Mouse (Mus musculus) spleen, postnatal 10 days (tissue): ENCODE measurements at regions not wholly inside any gene's neighbourhood (a gene's known extent, or its start where the extent isn't known, plus 50 kb on each side); places are given as distances from the start of the nearest gene placed in this dataset.
"Not testable (repeated sequence)": the region's sequence is repeated elsewhere in the genome, so short reads cannot be mapped to it uniquely, and the experiment has no call there.

ENCODE experiments used
- DNase-seq, 2 experiments: peaks; one replicate each; pipeline ENCODE4 v3.0.0; 2021 to 2022; ENCODE audit warnings: low spot score in 2 of 2

GRCm38 (mm10) chr14:114485781-114486180 is 606.2 kb upstream of the Gpc5 start:
- DNase-seq: no peak

- not testable (repeated sequence) for DNase-seq
Observed at GRCm38 (mm10) chr14:114493371-114493770, 598.6 kb upstream of the Gpc5 start.

- no peak for DNase-seq
Observed at GRCm38 (mm10) chr14:114504976-114505375, 587.0 kb upstream of the Gpc5 start.

GRCm38 (mm10) chr14:114547910-114548680 is 543.9 kb upstream of the Gpc5 start:
- no peak for DNase-seq

GRCm38 (mm10) chr14:114549101-114549500 is 542.9 kb upstream of the Gpc5 start:
- DNase-seq: no peak

GRCm38 (mm10) chr14:114566411-114567030 is 525.5 kb upstream of the Gpc5 start:
- no peak for DNase-seq

- DNase-seq: peak in 1 of 2 experiments; percentile 20
Observed at GRCm38 (mm10) chr14:114567673-114568309, 524.2 kb upstream of the Gpc5 start.

GRCm38 (mm10) chr14:114587367-114588064 is 504.5 kb upstream of the Gpc5 start:
- DNase-seq: no peak

- DNase-seq: no peak
Observed at GRCm38 (mm10) chr14:114609296-114609695, 482.7 kb upstream of the Gpc5 start.

GRCm38 (mm10) chr14:114612400-114612799 is 479.6 kb upstream of the Gpc5 start:
- DNase-seq: no peak

GRCm38 (mm10) chr14:114656636-114657035 is 435.4 kb upstream of the Gpc5 start:
- no peak for DNase-seq

GRCm38 (mm10) chr14:114662028-114662427 is 430.0 kb upstream of the Gpc5 start:
- DNase-seq: no peak

GRCm38 (mm10) chr14:114685133-114685532 is 406.9 kb upstream of the Gpc5 start:
- DNase-seq: no peak

GRCm38 (mm10) chr14:114694930-114695329 is 397.1 kb upstream of the Gpc5 start:
- DNase-seq: no peak

- DNase-seq: no peak
Observed at GRCm38 (mm10) chr14:114697543-114697942, 394.5 kb upstream of the Gpc5 start.

- no peak for DNase-seq
Observed at GRCm38 (mm10) chr14:114723080-114723479, 368.9 kb upstream of the Gpc5 start.

GRCm38 (mm10) chr14:114767323-114767722 is 324.7 kb upstream of the Gpc5 start:
- DNase-seq: no peak

GRCm38 (mm10) chr14:114776723-114777122 is 315.3 kb upstream of the Gpc5 start:
- no peak for DNase-seq

GRCm38 (mm10) chr14:114781821-114782220 is 310.2 kb upstream of the Gpc5 start:
- DNase-seq: no peak

GRCm38 (mm10) chr14:114790946-114791830 is 300.8 kb upstream of the Gpc5 start:
- DNase-seq: peak; percentile 4 to 38

GRCm38 (mm10) chr14:114791831-114792224 is 300.2 kb upstream of the Gpc5 start:
- no peak for DNase-seq
